Mouse (Mus musculus) kidney, postnatal 25 days (tissue): ENCODE data around the gene Fyco1.
A peak's percentile ranks its signal among the peaks of the same experiment; 100 is the strongest.
"Not testable (repeated sequence)": the region's sequence is repeated elsewhere in the genome, so short reads cannot be mapped to it uniquely, and the experiment has no call there.

Source experiments
- DNase-seq, 2 experiments: peaks; one replicate each; pipeline ENCODE4 v3.0.0; 2021; ENCODE audit warnings: mixed read lengths in 2 of 2

The Fyco1 gene

DNA sequence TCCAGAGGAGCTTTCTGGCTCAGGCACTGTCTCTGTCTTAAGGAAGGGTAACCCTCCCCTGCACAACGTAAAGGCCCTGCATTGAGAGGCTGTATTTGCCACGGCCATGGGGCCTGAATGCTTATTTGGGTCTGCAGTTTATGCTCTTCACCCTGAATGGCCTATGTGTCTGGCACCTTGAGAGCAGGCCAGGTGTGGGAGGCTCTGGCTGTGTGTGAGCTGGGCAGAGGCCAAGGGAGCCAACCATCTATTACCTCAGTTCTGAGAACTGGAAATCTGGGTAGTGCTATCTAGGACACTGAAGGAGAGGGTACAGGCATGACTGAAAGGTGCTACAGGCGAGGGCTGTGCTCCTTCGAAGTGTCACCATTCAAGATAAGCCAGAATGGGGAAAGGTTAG lies 36.9 kb downstream of the Fyco1 start:
- DNase-seq, result no peak

- DNase-seq, result no peak
These were observed 37.4 kb downstream of the Fyco1 start for GRCm38 (mm10) chr9:123814326-123814725.

DNA sequence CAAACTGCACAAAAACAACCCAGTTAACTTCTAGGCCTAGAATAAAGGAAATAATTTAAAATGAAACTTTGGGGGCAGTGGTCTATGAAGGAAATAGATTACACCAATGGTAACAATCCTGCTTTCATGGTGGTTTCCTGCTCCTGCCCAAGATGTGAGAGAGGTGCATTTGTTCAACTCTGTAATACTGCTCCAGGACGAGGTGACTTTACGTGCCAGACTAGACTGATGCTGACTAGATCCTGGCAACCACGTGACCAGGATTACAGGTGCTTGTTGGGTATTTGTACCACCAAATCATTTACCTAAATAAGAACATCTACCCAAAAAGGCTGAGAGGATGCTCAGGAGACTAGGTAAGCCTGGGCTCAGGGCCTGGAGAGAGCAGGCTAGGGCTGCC lies 39.9 kb downstream of the Fyco1 start:
- DNase-seq, result no peak

GRCm38 (mm10) chr9:123808583-123808982 lies 43.1 kb downstream of the Fyco1 start:
- no peak for DNase-seq

GRCm38 (mm10) chr9:123806267-123806666 lies 45.4 kb downstream of the Fyco1 start, which contains the start of gene Cxcr6:
Cxcr6 (plus strand) TSS chr9:123806475.
- DNase-seq, result no peak

- DNase-seq, result no peak
These were observed 46.5 kb downstream of the Fyco1 start for GRCm38 (mm10) chr9:123805241-123805640.

GRCm38 (mm10) chr9:123802896-123803295 lies 48.8 kb downstream of the Fyco1 start:
- DNase-seq, result no peak

DNA sequence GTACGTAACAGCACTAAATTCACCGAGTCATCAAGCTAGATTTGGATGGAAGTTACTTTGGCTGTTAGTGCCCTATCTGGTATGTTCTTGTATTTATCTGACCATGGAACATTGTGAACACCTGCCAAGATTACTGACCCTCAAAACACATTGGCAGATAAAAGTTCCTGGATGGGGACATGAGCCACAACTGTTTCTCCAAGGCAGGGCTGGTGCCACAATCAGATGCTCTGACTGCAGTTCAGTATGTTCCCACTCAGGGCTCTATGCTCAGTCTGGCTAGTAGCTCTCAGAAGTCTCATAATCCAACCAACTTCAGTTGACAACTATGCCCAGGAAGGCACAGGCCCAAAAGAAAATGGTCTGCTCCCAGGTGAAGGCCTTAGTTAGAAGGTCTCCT lies 49.3 kb downstream of the Fyco1 start:
- no peak for DNase-seq

GRCm38 (mm10) chr9:123801527-123801926 lies 50.2 kb downstream of the Fyco1 start:
- no peak for DNase-seq

- DNase-seq, result peak; percentile 47 to 54
These were observed 55.5 kb downstream of the Fyco1 start for GRCm38 (mm10) chr9:123796174-123796573.

- DNase-seq, result no peak
These were observed 62.7 kb downstream of the Fyco1 start for GRCm38 (mm10) chr9:123788855-123789529.

DNA sequence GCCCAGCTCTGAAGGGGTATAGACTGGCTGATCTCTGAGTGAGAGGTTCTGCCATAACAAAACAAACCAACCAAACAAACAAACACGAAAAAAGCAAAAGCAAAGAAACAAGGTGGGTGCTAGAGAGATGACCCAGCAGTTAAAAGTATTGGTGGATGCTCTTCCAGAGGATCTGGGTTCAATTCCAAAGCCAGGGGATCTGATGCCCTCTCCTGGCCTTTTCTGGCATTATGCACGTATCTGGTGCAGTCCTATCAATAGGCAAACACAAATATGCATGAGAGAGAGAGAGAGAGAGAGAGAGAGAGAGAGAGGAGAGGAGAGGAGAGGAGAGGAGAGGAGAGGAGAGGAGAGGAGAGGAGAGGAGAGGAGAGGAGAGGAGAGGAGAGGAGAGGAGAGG lies 78.4 kb downstream of the Fyco1 start:
- DNase-seq, result peak in 1 of 2 experiments; percentile 14

- no peak for DNase-seq
These were observed 82.2 kb downstream of the Fyco1 start for GRCm38 (mm10) chr9:123769532-123769931.

DNA sequence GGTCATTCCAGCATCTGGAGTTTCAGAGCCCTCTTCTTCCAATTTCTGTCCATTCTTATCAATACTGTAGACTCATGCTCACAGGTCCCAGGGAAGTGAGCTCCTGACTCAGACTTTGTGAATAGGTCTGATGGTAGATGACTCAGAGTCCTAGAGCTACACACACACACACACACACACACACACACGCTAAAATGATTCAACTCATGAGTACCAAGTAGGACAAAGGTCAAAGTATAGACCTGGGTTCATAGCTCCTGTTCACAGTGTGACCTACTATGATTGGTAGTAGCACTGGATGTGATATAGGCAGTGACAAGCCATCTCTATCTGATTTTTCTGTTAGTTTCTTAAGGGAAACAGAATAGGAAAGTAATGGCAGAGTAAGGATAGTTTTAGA lies 83.3 kb downstream of the Fyco1 start:
- DNase-seq, result no peak

GRCm38 (mm10) chr9:123766996-123767395 lies 84.7 kb downstream of the Fyco1 start:
- DNase-seq, result no peak

DNA sequence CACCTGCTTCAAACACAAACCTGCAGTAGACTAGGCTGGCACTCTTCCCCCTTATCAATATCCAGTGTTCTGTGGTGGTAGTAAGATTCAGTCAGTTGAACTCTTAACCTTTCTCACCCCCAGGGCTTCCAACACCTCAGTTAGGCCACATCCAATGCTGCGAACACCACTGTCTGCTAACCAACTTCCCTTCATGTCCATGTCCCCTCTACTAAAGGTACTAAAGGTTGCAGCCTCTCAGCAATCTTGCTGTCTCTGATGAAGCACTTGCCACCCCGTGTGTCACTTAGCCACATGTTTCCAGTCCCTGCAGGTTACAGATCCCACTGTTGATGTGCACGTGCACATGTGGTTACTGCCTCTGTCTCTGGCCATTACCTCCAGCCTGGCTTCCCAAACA lies 87.9 kb downstream of the Fyco1 start:
- DNase-seq, result no peak

DNA sequence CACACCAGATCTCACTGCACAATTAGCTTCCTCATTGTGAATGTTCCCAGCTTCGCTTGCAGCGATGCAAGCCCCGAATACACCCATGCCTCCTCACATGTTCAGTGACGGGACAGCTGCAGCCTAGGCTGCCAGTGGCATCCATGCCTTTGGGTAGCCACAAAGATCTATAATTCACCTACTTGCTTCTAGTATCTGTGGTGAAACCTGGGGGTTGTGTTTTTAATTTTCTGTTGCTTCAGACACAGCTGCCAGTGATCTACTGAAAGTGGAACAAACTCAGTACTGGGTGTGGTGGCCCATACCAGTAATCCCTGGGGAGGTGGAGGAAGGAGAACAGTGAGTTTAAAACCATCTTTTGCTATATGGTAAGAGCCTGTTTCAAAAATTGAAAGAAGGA lies 88.8 kb downstream of the Fyco1 start:
- no peak for DNase-seq

- no peak for DNase-seq
These were observed 90.9 kb downstream of the Fyco1 start for GRCm38 (mm10) chr9:123760806-123761205.

GRCm38 (mm10) chr9:123758645-123759044 lies 93.1 kb downstream of the Fyco1 start:
- DNase-seq, result no peak

DNA sequence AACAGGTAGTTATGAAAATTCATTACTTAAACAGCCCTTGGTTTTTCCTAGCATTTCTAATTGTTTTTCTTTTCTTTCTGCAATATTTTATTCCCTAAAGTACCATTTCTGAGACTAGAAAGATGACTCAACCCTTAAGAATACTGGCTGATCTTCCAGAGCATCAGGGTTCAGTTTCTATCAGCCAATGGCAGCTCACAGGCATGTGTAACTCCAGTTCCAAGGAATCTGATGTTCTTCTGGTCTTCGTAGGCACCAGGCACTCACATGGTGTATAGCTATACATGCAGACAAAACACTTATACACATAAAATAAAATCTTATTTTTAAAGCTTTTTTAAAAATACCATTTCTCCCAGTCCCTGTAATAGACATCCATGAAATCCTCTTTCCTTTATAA lies 93.5 kb downstream of the Fyco1 start:
- DNase-seq, result no peak

GRCm38 (mm10) chr9:123757326-123757725 lies 94.4 kb downstream of the Fyco1 start:
- DNase-seq, result no peak

DNA sequence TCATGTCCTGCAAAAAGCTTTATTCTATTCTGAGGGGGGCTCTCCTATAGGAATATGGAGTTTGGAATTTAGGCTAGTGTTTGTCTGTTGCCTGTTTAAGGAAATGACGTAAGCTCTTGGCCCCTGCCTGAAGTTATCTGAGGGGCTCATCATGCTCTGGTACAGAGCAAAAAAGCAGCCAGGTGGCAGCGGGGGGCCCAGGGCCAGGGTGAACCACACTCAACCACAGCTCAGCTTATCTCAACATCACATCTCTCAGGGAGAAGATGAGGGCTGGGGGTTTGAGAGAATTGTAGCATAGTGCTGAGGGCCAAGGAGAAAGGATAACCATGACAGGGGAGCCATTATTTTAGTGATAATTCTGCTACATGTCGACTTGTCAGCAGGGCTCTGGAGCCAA lies 94.9 kb downstream of the Fyco1 start:
- DNase-seq, result no peak

- no peak for DNase-seq
These were observed 97.4 kb downstream of the Fyco1 start for GRCm38 (mm10) chr9:123754333-123754732.

GRCm38 (mm10) chr9:123749687-123750086 lies 102.0 kb downstream of the Fyco1 start:
- DNase-seq, result not testable (repeated sequence)

DNA sequence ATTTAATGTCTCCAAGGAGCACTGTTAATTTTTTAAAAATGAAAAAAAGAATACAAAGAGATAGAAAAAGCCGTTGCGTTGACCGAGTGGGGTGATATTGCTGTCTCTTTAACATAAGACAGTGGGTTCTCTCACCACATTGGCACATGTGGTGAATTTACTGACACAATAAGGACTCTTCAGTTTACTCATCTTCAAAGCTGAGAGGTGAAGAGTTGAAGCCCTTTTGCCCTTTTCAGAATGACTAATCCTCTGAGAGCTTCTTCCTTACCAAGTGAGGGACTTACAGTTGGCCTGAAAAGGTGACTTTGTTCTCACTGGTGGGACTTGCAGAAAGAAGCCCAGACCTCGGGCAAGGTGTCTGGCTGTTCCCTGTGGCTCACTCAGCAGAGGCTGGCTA lies 110.9 kb downstream of the Fyco1 start:
- no peak for DNase-seq
